In genomic region chr16:72587376-72588072, GRCm38 (mm10) we compare ENCODE assay signal across 21 mouse cellular contexts.
"Had no signal": no experiment of that assay in that cellular context is flagged by ENCODE, and none has a peak within 500 bp of the region (broad histone marks: within the 10 kb centered on the region; RNA-seq: fewer than 3 reads in every experiment).

No protein-coding gene starts in this region.

- DNase-seq: kidney, adult 18-20 months; kidney, adult 9 months; kidney, postnatal 14 days; kidney, postnatal 4 days; liver; lung, adult 18-20 months; lung, postnatal 10 days; lung, postnatal 36 days; right cerebral cortex, adult 18-20 months; right cerebral cortex, postnatal 14 days; right cerebral cortex, postnatal 4 days; thymus, adult 18-20 months; thymus, postnatal 4 days had no signal

- H3K27ac ChIP-seq: intestine, embryonic 15.5 days; limb, embryonic 12.5 days; liver, embryonic 12.5 days; liver, embryonic 15.5 days; lung, embryonic 15.5 days; midbrain, embryonic 13.5 days; stomach, embryonic 15.5 days had no signal

- H3K4me2 ChIP-seq: intestine, embryonic 15.5 days; limb, embryonic 12.5 days; liver, embryonic 12.5 days; liver, embryonic 15.5 days; lung, embryonic 15.5 days; midbrain, embryonic 13.5 days; stomach, embryonic 15.5 days had no signal

- H3K9me3 ChIP-seq: intestine, embryonic 15.5 days; limb, embryonic 12.5 days; liver, embryonic 12.5 days; liver, embryonic 15.5 days; lung, embryonic 15.5 days; megakaryocyte, embryonic 14.5 days; midbrain, embryonic 13.5 days; stomach, embryonic 15.5 days had no signal

- H3K36me3 ChIP-seq: intestine, embryonic 15.5 days; limb, embryonic 12.5 days; liver, embryonic 12.5 days; liver, embryonic 15.5 days; lung, embryonic 15.5 days; midbrain, embryonic 13.5 days; stomach, embryonic 15.5 days had no signal

- H3K27me3 ChIP-seq: intestine, embryonic 15.5 days; limb, embryonic 12.5 days; liver, embryonic 12.5 days; liver, embryonic 15.5 days; lung, embryonic 15.5 days; megakaryocyte, embryonic 14.5 days; midbrain, embryonic 13.5 days; stomach, embryonic 15.5 days had no signal

- H3K9ac ChIP-seq: intestine, embryonic 15.5 days; limb, embryonic 12.5 days; liver, embryonic 12.5 days; liver, embryonic 15.5 days; lung, embryonic 15.5 days; midbrain, embryonic 13.5 days; stomach, embryonic 15.5 days had no signal

- H3K4me1 ChIP-seq: intestine, embryonic 15.5 days; limb, embryonic 12.5 days; liver, embryonic 12.5 days; liver, embryonic 15.5 days; lung, embryonic 15.5 days; megakaryocyte, embryonic 14.5 days; stomach, embryonic 15.5 days had no signal

- ATAC-seq: intestine, embryonic 15.5 days; liver, embryonic 12.5 days; midbrain, embryonic 13.5 days had no signal

- H3K4me3 ChIP-seq: intestine, embryonic 15.5 days; limb, embryonic 12.5 days; liver, embryonic 12.5 days; liver, embryonic 15.5 days; lung, embryonic 15.5 days; megakaryocyte, embryonic 14.5 days; midbrain, embryonic 13.5 days; stomach, embryonic 15.5 days had no signal
